Mouse (Mus musculus): ENCODE results near the gene Smarca2.

DNA sequence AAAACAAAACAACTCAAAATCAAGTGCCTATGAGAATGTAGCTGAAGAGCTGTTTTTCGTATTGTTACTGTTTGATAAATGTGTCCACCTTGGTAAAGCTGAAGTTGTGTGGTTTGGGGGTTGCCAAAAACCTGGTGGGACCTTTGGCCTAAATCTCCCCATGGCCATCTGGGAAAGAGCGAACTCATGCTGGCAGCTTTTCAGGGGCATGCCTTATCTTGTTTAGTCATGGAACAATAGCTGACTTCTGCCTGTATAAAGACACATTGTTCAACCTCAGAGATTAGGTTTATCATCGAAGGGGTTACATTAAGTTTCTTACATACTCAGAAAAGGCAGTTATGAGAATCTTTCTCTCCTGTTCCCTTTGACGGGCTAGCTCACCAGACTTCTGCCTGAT is 38.2 kb downstream of the Smarca2 start:
- no peak for TF ChIP-seq POLR2A (IDR thresholded peaks at IDR 0.05; ENCODE audit: extremely low read depth, insufficient read depth, low read length)
- no peak for TF ChIP-seq CTCF (IDR thresholded peaks at IDR 0.05; ENCODE audit: low read depth, low read length)
